Mouse (Mus musculus) lung, adult 10 weeks (tissue): ENCODE measurements around the gene Smad9. TPM values are rescaled to one million over a fixed set of nuclear protein-coding genes. Genes with fewer than 3 reads are reported as not detected.

Experiments
- polyA plus RNA-seq: library from polyadenylated mRNA; stranded (reverse); fragments of 350-450 nt; fragmentation: Illumina TruSeq; extraction: RNeasy Lipid Tissue Mini Kit (QIAGEN cat#74804); gene quantifications from one replicate; pipeline ENCODE4 v1.2.3, GENCODE M21; 2014; ENCODE audit warnings: low read depth, low replicate concordance; ENCODE audit not compliant: insufficient read depth

The Smad9 gene
- polyA plus RNA-seq: 1.9 TPM

DNA sequence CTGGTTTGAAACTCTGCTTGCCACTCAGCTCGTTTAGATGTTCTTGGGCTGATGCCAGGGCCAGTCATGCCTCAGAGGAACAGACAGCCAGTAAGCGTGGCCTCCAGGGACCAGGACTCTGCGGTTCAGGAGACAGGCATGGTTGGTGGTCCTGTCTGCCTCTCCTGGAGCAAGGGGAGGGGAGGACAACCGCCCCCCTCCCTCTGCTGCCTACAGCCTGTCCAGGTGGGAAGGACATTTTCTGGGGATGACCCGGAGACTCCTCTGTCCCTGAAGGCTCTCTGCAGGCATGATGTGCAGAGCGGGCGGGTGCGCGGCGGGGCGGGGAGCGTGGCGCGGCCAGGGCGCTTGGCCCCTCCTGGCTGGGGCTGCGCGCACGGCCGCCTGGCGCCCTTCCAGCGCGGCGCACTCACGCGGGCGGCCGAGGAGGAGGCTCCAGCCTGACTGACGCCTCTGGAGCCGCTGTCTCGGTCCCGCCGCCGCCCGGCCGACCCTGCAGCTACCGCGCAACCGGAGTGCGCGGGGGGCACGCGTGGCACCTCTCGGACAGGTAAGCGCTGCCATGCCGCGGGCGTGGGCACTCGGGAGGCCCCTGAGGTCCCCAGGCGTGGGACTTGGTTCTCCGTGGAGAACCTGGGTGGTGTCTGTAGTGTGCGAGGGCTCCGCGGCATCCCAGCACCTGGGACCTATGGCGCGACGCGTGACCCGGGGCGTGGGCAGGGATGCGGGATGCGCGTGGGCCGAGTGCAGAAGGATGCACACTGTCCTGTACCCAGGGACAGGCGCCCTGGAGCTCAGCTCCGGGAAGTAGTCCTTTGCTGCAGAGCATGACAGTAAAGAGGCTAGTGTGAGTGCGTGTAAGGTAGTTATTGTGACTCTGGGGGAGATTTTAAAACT is at the start of gene Smad9:
Smad9 (plus strand) TSS at position 438 of the 897 bp plus-strand sequence.

DNA sequence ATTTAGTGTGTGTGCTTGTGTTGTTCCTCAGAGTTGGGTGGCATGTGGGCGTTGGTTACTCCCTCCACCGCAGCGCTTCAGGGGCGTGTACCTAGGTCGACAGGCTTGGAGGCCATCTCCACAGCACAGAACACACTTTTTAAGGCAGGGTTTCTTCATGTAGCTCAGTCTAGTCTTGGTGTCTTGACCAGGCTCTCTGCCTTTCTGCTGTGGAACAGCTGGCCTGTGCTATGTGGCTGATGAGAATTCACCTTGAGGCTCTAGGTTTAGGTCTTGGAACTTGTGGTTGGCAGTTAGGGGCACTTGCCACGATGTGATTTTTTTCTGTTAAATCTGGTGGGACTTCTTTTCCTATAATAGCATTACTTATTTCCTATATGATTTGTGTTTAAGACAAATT is 41.1 kb upstream of the Smad9 start, which contains the start of gene Gm21958:
Gm21958 (minus strand) TSS at position 101 of the 400 bp plus-strand sequence.

DNA sequence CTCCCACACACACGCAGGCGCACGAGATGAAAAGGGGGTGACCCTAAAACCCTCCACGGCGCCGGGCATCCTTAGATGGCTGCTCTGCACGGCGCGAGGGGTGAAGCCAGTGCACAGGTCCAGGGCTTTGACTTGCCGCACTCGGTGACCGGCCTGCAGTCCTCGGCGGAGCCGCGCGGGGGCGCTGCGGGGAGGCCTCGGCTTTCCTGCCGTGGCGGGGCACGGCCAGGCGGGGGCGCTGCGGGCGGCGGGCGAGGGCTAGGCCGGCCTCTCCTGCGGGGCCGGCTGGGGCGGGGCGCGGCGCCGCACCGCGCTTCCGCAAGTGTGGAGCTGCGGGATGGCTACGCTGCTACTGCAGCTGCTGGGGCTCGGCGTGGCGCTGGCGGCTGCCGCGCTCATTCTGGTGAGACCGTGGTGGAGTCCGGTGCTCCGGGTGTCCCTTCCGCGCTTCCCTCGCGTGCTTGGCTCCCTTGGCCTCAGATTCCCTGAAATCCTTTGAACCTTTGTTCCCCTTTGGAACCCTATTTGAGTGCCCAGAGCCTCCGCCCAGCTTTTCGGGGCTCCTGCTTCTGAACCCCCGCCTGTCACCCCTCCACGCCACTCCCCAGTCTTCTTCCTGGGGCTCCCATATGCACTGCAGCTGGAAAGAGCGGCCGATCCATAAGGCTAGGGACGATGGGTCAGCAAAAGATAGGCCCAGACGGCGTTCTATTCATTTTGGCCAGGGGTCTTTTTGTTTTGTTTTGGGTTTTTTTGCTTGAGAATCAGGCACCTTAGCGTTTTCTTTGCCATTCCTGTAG is 19.9 kb upstream of the Smad9 start, which contains the start of the genes Exosc8 and Alg5:
Exosc8 (minus strand) TSS at position 147 of the 800 bp plus-strand sequence.
Alg5 (plus strand) TSS at position 293 of the 800 bp plus-strand sequence.

DNA sequence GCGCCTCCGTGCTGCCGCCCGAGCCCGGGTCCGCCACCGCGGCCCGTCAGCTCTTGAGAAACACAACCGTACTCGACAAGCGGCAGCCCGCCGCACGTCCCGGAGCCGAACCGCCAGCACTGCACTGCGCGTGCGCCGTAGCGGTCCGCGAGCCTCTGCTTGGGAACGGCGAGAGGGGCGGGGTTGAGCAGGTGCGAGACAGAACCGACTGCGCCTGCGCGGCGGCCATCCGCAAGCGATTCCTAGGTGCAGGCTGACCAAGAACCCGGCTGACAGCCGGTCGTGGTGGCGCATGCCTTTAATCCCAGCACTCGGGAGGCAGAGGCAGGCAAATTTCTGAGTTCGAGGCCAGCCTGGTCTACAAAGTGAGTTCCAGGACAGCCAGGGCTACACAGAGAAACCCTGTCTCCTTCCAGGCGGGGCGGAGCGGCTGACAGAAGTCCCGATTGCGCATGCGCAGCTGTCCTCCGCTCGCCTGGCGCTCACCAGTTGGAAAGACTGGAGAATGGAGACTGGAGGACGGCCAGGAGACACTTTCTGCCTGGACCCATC is 52.4 kb downstream of the Smad9 start, which contains the start of gene Rfxap:
Rfxap (minus strand) TSS at position 126 of the 552 bp plus-strand sequence.

Other genes starting within 250 kb of the Smad9 start
- 20.5 TPM for gene Supt20, start 62.8 kb upstream of the Smad9 start, polyA plus RNA-seq
- not detected for gene Gm21958, start 41.2 kb upstream of the Smad9 start, polyA plus RNA-seq
- 27.7 TPM for gene Exosc8, start 20.2 kb upstream of the Smad9 start, polyA plus RNA-seq
- 30.3 TPM for gene Alg5, start 20.0 kb upstream of the Smad9 start, polyA plus RNA-seq
- gene Rfxap, start 52.2 kb downstream of the Smad9 start, polyA plus RNA-seq: 22.9 TPM
- gene Sertm1, start 160.3 kb downstream of the Smad9 start, polyA plus RNA-seq: not detected